Mouse (Mus musculus) G1E (cell line): ENCODE results near the gene Pi16.

Experiments used
- CTCF ChIP-seq: IDR thresholded peaks from 2 replicates; pipeline ENCODE4 v1.5.1; 2012; ENCODE audit warnings: low read depth, low read length, inconsistent platforms, mixed read lengths
- GATA1 ChIP-seq: IDR thresholded peaks from 2 replicates; pipeline ENCODE4 v1.6.1; 2012; ENCODE audit warnings: borderline replicate concordance, low read length, inconsistent platforms, mixed read lengths
- TAL1 ChIP-seq: conservative IDR thresholded peaks from 2 replicates; pipeline ENCODE4 v1.6.1; 2012; ENCODE audit warnings: low read depth, low read length, inconsistent platforms, mixed read lengths

DNA sequence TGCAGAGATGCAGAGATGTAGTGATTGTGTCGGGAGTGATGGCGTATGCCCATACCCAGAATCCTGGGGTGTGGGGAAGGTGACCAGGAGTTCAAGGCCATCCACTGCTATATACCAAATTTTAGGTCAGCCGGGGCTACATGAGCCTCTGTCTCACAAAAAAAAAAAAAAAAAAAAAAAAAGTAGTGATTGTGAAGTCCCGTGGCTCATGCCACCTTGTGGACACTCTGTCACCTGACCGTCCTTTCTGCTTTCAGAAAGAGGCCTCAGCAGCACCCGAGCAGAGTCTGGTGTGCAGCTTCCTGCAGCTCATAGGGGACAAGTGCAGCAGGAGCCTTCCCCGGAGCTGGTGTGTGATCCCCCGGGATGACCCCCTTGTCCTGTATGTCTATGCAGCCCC, 60.6 kb downstream of the Pi16 start:
- TF ChIP-seq CTCF (no peak), TAL1 (no peak), GATA1 (no peak)
